Mouse (Mus musculus): ENCODE measurements around the gene Tomm40. TPM values are rescaled to one million over a fixed set of nuclear protein-coding genes. Genes with fewer than 3 reads are reported as not detected.
A peak's percentile ranks its signal among the peaks of the same experiment; 100 is the strongest.

Gene Tomm40
- polyA plus RNA-seq, 1 experiment, result 125 TPM

- H3K4me3 ChIP-seq (replicated peaks; ENCODE audit: insufficient read depth, low read depth, low read length), result no peak overlapping the region
- DNase-seq, result no peak
- H3K4me1 ChIP-seq (ENCODE audit: control insufficient read depth, insufficient read depth, low read length), result 0 out of 2 replicates have a peak, but pooled peaks cover 4% of the 10 kb centered on the region
- no peak overlapping the region for H3K27ac ChIP-seq (ENCODE audit: insufficient read depth, low read length)
- no peak for TF ChIP-seq POLR2A (IDR thresholded peaks at IDR 0.05; ENCODE audit: borderline replicate concordance, insufficient read depth, low read length)
- TF ChIP-seq CTCF (IDR thresholded peaks at IDR 0.05; ENCODE audit: borderline replicate concordance, insufficient read depth, low read depth, low read length), result no peak
- 86% methylated on average over 4 of the region's 4 CpGs for WGBS
- H3K27me3 ChIP-seq (ENCODE audit: control insufficient read depth, insufficient read depth, low read length), result no peaks in the 10 kb centered on the region
These were observed 15.4 kb downstream of the Tomm40 start for GRCm38 (mm10) chr7:19699827-19700148.

- peak; percentile 48 to 57 for DNase-seq
- TF ChIP-seq POLR2A (IDR thresholded peaks at IDR 0.05; ENCODE audit: borderline replicate concordance, insufficient read depth, low read length) (peak; percentile 35; the same call in 1 of the 2 replicates), CTCF (IDR thresholded peaks at IDR 0.05; ENCODE audit: borderline replicate concordance, insufficient read depth, low read depth, low read length) (no peak)
- WGBS, result 4% methylated on average over 20 of the region's 20 CpGs
- H3K4me1 ChIP-seq (ENCODE audit: control insufficient read depth, insufficient read depth, low read length), result 0 out of 2 replicates have a peak, but pooled peaks cover 4% of the 10 kb centered on the region
- no peaks in the 10 kb centered on the region for H3K27me3 ChIP-seq (ENCODE audit: control insufficient read depth, insufficient read depth, low read length)
- peak within 1 kb of the TSS; percentile 43; the same call in 1 of the 2 replicates for H3K27ac ChIP-seq (ENCODE audit: insufficient read depth, low read length)
- peak within 1 kb of the TSS; percentile 44 for H3K4me3 ChIP-seq (replicated peaks; ENCODE audit: insufficient read depth, low read depth, low read length)
These were observed 16.1 kb downstream of the Tomm40 start, which contains the start of gene Apoe for GRCm38 (mm10) chr7:19698907-19699826. Gene Apoe, minus strand, starts transcription at chr7:19699188.

GRCm38 (mm10) chr7:19697949-19698906 is 17.0 kb downstream of the Tomm40 start:
- peak overlapping the region; percentile 43; the same call in 1 of the 2 replicates for H3K27ac ChIP-seq (ENCODE audit: insufficient read depth, low read length)
- TF ChIP-seq CTCF (IDR thresholded peaks at IDR 0.05; ENCODE audit: borderline replicate concordance, insufficient read depth, low read depth, low read length) (no peak), POLR2A (IDR thresholded peaks at IDR 0.05; ENCODE audit: borderline replicate concordance, insufficient read depth, low read length) (no peak)
- H3K27me3 ChIP-seq (ENCODE audit: control insufficient read depth, insufficient read depth, low read length), result no peaks in the 10 kb centered on the region
- 0 out of 2 replicates have a peak, but pooled peaks cover 4% of the 10 kb centered on the region for H3K4me1 ChIP-seq (ENCODE audit: control insufficient read depth, insufficient read depth, low read length)
- WGBS, result 7% methylated on average over 28 of the region's 28 CpGs
- peak overlapping the region; percentile 44 for H3K4me3 ChIP-seq (replicated peaks; ENCODE audit: insufficient read depth, low read depth, low read length)
- peak in 1 of 2 experiments; percentile 18 for DNase-seq

GRCm38 (mm10) chr7:19696336-19696873 is 18.8 kb downstream of the Tomm40 start:
- H3K4me3 ChIP-seq (replicated peaks; ENCODE audit: insufficient read depth, low read depth, low read length), result no peak overlapping the region
- 96% methylated on average over 34 of the region's 34 CpGs for WGBS

DNA sequence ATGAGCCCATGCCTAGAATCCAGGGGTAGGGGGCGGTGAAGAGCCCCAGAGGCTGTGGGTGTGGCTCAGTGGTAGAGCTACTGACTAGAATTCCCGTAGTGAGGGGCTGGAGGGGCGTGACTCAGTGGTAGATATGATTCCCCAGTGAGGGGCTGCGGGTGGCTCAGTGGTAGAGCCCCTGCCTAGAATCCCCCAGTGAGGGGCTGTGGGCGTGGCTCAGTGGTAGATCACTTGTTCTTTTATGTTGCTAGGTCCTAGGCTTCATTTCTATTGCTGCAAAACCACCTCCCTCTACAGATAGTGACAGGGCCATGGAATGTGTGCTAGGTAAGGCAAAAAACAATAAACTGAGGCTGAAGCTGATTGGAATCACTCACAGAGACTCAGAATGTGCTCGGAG is 19.4 kb downstream of the Tomm40 start:
- no peak for DNase-seq
- Histone ChIP-seq H3K27ac (ENCODE audit: insufficient read depth, low read length) (no peak overlapping the region), H3K27me3 (ENCODE audit: control insufficient read depth, insufficient read depth, low read length) (no peaks in the 10 kb centered on the region), H3K4me3 (replicated peaks; ENCODE audit: insufficient read depth, low read depth, low read length) (no peak overlapping the region), H3K4me1 (ENCODE audit: control insufficient read depth, insufficient read depth, low read length) (0 out of 2 replicates have a peak, but pooled peaks cover 4% of the 10 kb centered on the region)
- TF ChIP-seq POLR2A (IDR thresholded peaks at IDR 0.05; ENCODE audit: borderline replicate concordance, insufficient read depth, low read length), result no peak
- TF ChIP-seq CTCF (IDR thresholded peaks at IDR 0.05; ENCODE audit: borderline replicate concordance, insufficient read depth, low read depth, low read length), result no peak
- WGBS, result 83% methylated on average over 6 of the region's 6 CpGs

More at GRCm38 (mm10) chr7:19696336-19696873, 18.8 kb downstream of the Tomm40 start:
- H3K4me1 ChIP-seq (ENCODE audit: control insufficient read depth, insufficient read depth, low read length), result 0 out of 2 replicates have a peak, but pooled peaks cover 4% of the 10 kb centered on the region
- no peak for DNase-seq
- H3K27me3 ChIP-seq (ENCODE audit: control insufficient read depth, insufficient read depth, low read length), result no peaks in the 10 kb centered on the region
- H3K27ac ChIP-seq (ENCODE audit: insufficient read depth, low read length), result no peak overlapping the region
- no peak for TF ChIP-seq POLR2A (IDR thresholded peaks at IDR 0.05; ENCODE audit: borderline replicate concordance, insufficient read depth, low read length)
- no peak for TF ChIP-seq CTCF (IDR thresholded peaks at IDR 0.05; ENCODE audit: borderline replicate concordance, insufficient read depth, low read depth, low read length)

GRCm38 (mm10) chr7:19695213-19695594 is 20.0 kb downstream of the Tomm40 start:
- H3K27me3 ChIP-seq (ENCODE audit: control insufficient read depth, insufficient read depth, low read length), result no peaks in the 10 kb centered on the region
- H3K27ac ChIP-seq (ENCODE audit: insufficient read depth, low read length), result no peak overlapping the region
- TF ChIP-seq POLR2A (IDR thresholded peaks at IDR 0.05; ENCODE audit: borderline replicate concordance, insufficient read depth, low read length) (no peak), CTCF (IDR thresholded peaks at IDR 0.05; ENCODE audit: borderline replicate concordance, insufficient read depth, low read depth, low read length) (no peak)
- no peak overlapping the region for H3K4me3 ChIP-seq (replicated peaks; ENCODE audit: insufficient read depth, low read depth, low read length)
- H3K4me1 ChIP-seq (ENCODE audit: control insufficient read depth, insufficient read depth, low read length), result 0 out of 2 replicates have a peak, but pooled peaks cover 4% of the 10 kb centered on the region
- no peak for DNase-seq
- 68% methylated on average over 8 of the region's 8 CpGs for WGBS

Measured in cerebellum, adult 2 months (tissue).